Mouse (Mus musculus) liver, postnatal 0 days (tissue): Measurements from ENCODE around the gene Lmna. TPM values are rescaled to one million over a fixed set of nuclear protein-coding genes. Genes with fewer than 3 reads are reported as not detected.

Experiments
- ATAC-seq: fragments of 200-750 bp; cut with Nextera tagmentation; 2 replicates; pipeline ENCODE4 v1.8.0; 2017; ENCODE audit warnings: mild to moderate bottlenecking, moderate library complexity
- DNase-seq: peaks from one replicate; pipeline ENCODE4 v3.0.0-alpha.2; 2016
- H3K27ac ChIP-seq: fragments of 300-500 bp; sonication (generic); 2 replicates; pipeline ENCODE4 v1.5.1; 2014; ENCODE audit warnings: antibody characterized with exemption, moderate library complexity, mild to moderate bottlenecking, low read depth
- H3K27me3 ChIP-seq: fragments of 300-500 bp; sonication (generic); 2 replicates; pipeline ENCODE4 v1.6.1; 2014; ENCODE audit warnings: low read length, control low read depth, mixed read lengths; ENCODE audit not compliant: insufficient read depth
- H3K36me3 ChIP-seq: fragments of 300-500 bp; sonication (generic); replicated peaks from 2 replicates; pipeline ENCODE4 v1.6.1; 2014; ENCODE audit warnings: mild to moderate bottlenecking, control low read depth, low read length, moderate library complexity, mixed read lengths; ENCODE audit not compliant: insufficient read depth
- H3K4me1 ChIP-seq: fragments of 300-500 bp; sonication (generic); 2 replicates; pipeline ENCODE4 v1.6.1; 2014; ENCODE audit warnings: antibody characterized with exemption, mild to moderate bottlenecking, control low read depth; ENCODE audit not compliant: insufficient read depth
- H3K4me2 ChIP-seq: fragments of 300-500 bp; sonication (generic); 2 replicates; pipeline ENCODE4 v1.6.1; 2014; ENCODE audit warnings: low read depth, mild to moderate bottlenecking, low read length, moderate library complexity, mixed read lengths
- H3K4me3 ChIP-seq: fragments of 300-500 bp; sonication (generic); 2 replicates; pipeline ENCODE4 v1.5.1; 2014; ENCODE audit warnings: low read depth, low read length
- H3K9ac ChIP-seq: fragments of 300-500 bp; sonication (generic); replicated peaks from 2 replicates; pipeline ENCODE4 v1.6.1; 2014; ENCODE audit warnings: mild to moderate bottlenecking, moderate library complexity
- H3K9me3 ChIP-seq: fragments of 300-500 bp; sonication (generic); 2 replicates; pipeline ENCODE4 v1.6.1; 2016; ENCODE audit warnings: mild to moderate bottlenecking, control low read depth, low read length, mixed read lengths
- CTCF ChIP-seq: sonication (generic); IDR thresholded peaks from 2 replicates; pipeline ENCODE4 v1.5.1; 2016; ENCODE audit warnings: antibody characterized with exemption, low read depth
- EP300 ChIP-seq: IDR thresholded peaks from 2 replicates; pipeline ENCODE4 v1.6.1; 2016; ENCODE audit warnings: antibody characterized with exemption, low read depth, mild to moderate bottlenecking
- WGBS: fragments of 180-500 bp; shearing (Covaris S2); extraction: QIAGEN DNeasy Blood & Tissue Kit; methylation state at CpG from one replicate; pipeline ENCODE4 v1.1.7; 2014; ENCODE audit not compliant: insufficient replicate concordance; 5-methylcytosine and 5-hydroxymethylcytosine counted together
- polyA plus RNA-seq: library from polyadenylated mRNA; unstranded; fragments of >200 nt; fragmentation: Nextera tagmentation; extraction: Ambion mirVana; gene quantifications from 2 replicates; pipeline ENCODE4 v1.2.1, GENCODE M21; 2015

Gene Lmna
- polyA plus RNA-seq, 1 experiment from 2014 or later: 73.4 TPM

- H3K4me1 ChIP-seq: peaks cover 19% of the 10 kb centered on the region
- H3K27me3 ChIP-seq: no peaks in the 10 kb centered on the region
- H3K9me3 ChIP-seq: no peaks in the 10 kb centered on the region
- TF ChIP-seq CTCF (no peak; the same call in 1 of the 2 replicates), EP300 (no peak)
- ATAC-seq (peak; percentile 87), DNase-seq (peak; percentile 97)
- H3K36me3 ChIP-seq: peaks cover 17% of the 10 kb centered on the region
- peak within 1 kb of the TSS; percentile 92 for H3K9ac ChIP-seq
- peak within 1 kb of the TSS; percentile 98 for H3K27ac ChIP-seq
- WGBS: under 1% methylated on average over 47 of the region's 48 CpGs
- peak within 1 kb of the TSS; percentile 84 for H3K4me3 ChIP-seq
- H3K4me2 ChIP-seq: peak within 1 kb of the TSS; percentile 98
Measured at GRCm38 (mm10) chr3:88552676-88553524, 43.1 kb upstream of the Lmna start, which contains the start of gene Lamtor2. TSS of gene Lamtor2 (minus strand) at chr3:88553074.

GRCm38 (mm10) chr3:88552082-88552645, 42.4 kb upstream of the Lmna start:
- DNase-seq (no peak), ATAC-seq (no peak)
- Histone ChIP-seq H3K4me2 (peak overlapping the region; percentile 98), H3K27me3 (no peaks in the 10 kb centered on the region), H3K36me3 (peaks cover 12% of the 10 kb centered on the region), H3K9ac (peak overlapping the region; percentile 92), H3K4me3 (peak overlapping the region; percentile 84), H3K9me3 (no peaks in the 10 kb centered on the region), H3K4me1 (peaks cover 19% of the 10 kb centered on the region), H3K27ac (peak overlapping the region; percentile 98)
- 7% methylated on average over 16 of the region's 16 CpGs for WGBS
- TF ChIP-seq CTCF (no peak), EP300 (no peak)

- peak overlapping the region; percentile 98 for H3K27ac ChIP-seq
- ATAC-seq (no peak), DNase-seq (no peak)
- no peaks in the 10 kb centered on the region for H3K27me3 ChIP-seq
- no peak for TF ChIP-seq CTCF
- no peak for TF ChIP-seq EP300
- H3K4me2 ChIP-seq: peak overlapping the region; percentile 98
- H3K36me3 ChIP-seq: peaks cover 7% of the 10 kb centered on the region
- H3K4me3 ChIP-seq: peak overlapping the region; percentile 84
- no peaks in the 10 kb centered on the region for H3K9me3 ChIP-seq
- H3K4me1 ChIP-seq: peaks cover 19% of the 10 kb centered on the region
- 51% methylated on average over 4 of the region's 4 CpGs for WGBS
- peak overlapping the region; percentile 92; the same call in 1 of the 2 replicates for H3K9ac ChIP-seq
Measured at GRCm38 (mm10) chr3:88551586-88551985, 41.8 kb upstream of the Lmna start.

GRCm38 (mm10) chr3:88548180-88548917, 38.6 kb upstream of the Lmna start, which contains the start of gene Rab25:
TSS of gene Rab25 (minus strand) at chr3:88548300.
- ATAC-seq (no peak), DNase-seq (no peak)
- no peaks in the 10 kb centered on the region for H3K9me3 ChIP-seq
- H3K27ac ChIP-seq: no peak within 1 kb of the TSS
- H3K27me3 ChIP-seq: no peaks in the 10 kb centered on the region
- H3K4me3 ChIP-seq: no peak within 1 kb of the TSS
- no peak for TF ChIP-seq EP300
- no peak for TF ChIP-seq CTCF
- WGBS: 75% methylated on average over 18 of the region's 18 CpGs
- no peaks in the 10 kb centered on the region for H3K36me3 ChIP-seq
- no peak within 1 kb of the TSS for H3K4me2 ChIP-seq
- no peak within 1 kb of the TSS for H3K9ac ChIP-seq
- peaks cover 15% of the 10 kb centered on the region for H3K4me1 ChIP-seq

- 67% methylated on average over 6 of the region's 6 CpGs for WGBS
- no peak overlapping the region for H3K27ac ChIP-seq
- no peak overlapping the region for H3K9ac ChIP-seq
- TF ChIP-seq EP300 (no peak), CTCF (no peak)
- no peaks in the 10 kb centered on the region for H3K9me3 ChIP-seq
- no peak overlapping the region for H3K4me3 ChIP-seq
- ATAC-seq: no peak
- H3K36me3 ChIP-seq: no peaks in the 10 kb centered on the region
- H3K27me3 ChIP-seq: no peaks in the 10 kb centered on the region
- H3K4me1 ChIP-seq: peaks cover 12% of the 10 kb centered on the region
- no peak for DNase-seq
- H3K4me2 ChIP-seq: no peak overlapping the region
Measured at GRCm38 (mm10) chr3:88546674-88547418, 37.1 kb upstream of the Lmna start.
